Mouse (Mus musculus) central nervous system, embryonic 18 days (tissue): Measurements from ENCODE around the gene Gm29427. TPM values are rescaled to one million over a fixed set of nuclear protein-coding genes. Genes with fewer than 3 reads are reported as not detected.

Experiments
- polyA plus RNA-seq: library from polyadenylated mRNA; depleted of rRNA; stranded (reverse); fragments of >200 nt; gene quantifications from 2 replicates; pipeline ENCODE4 v1.2.3, GENCODE M21; 2012; rRNA removed

The Gm29427 gene
- 0.03 TPM in 1 of 2 replicates, not detected in the other for polyA plus RNA-seq

GRCm38 (mm10) chr1:130715561-130716217 is at the start of gene Gm29427:
Gm29427 (minus strand) TSS chr1:130715799.

DNA sequence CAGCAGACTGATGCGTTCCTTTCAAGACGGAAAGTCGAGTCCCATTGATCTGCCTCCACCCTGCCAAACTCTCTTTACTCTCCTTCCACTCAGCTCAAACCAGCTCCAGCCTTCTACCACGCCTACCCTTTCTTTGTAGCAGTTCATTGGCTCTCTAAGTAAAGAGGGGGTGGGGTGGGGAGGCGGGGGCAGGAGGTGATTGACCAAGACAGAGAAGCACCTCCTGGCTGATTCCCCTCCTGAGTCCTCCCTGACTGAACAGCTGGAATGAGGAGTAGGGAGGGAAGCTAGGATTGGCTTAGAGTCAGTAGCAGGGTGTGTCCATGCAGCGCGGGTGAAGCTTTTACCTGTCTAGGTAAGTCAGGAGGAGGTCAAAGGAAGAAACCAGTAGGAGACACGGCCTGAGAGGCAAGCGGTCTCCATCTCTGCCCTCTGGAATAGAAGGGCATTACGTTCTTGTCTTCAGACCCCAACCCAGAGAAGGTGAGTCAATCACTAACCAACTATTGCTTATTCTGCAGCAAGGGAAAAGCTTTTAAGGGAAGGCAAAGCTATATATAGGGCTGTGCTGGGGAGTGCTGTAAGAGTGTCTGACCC is 16.2 kb upstream of the Gm29427 start, which contains the start of gene AA986860:
AA986860 (plus strand) TSS at position 236 of the 597 bp plus-strand sequence.

DNA sequence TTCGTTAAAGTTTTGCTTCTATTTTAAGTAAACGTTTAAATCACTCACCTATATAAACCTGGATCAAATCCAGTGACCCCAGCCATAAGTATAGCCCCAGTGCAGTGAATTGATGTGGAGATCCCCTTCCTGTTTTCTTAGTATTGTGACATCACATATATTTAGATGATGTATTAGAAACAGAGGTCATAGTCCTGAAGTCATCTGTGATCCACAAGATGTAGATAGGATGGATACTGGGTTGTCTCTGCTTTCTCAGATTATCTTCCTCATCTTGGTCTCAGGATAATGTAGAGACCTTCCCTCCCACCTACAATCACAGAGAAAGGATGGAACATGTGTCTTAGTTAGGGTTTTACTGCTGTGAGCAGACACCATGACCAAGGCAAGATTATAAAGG is 13.6 kb upstream of the Gm29427 start, which contains the start of gene Pfkfb2:
Pfkfb2 (minus strand) TSS at position 101 of the 400 bp plus-strand sequence.

DNA sequence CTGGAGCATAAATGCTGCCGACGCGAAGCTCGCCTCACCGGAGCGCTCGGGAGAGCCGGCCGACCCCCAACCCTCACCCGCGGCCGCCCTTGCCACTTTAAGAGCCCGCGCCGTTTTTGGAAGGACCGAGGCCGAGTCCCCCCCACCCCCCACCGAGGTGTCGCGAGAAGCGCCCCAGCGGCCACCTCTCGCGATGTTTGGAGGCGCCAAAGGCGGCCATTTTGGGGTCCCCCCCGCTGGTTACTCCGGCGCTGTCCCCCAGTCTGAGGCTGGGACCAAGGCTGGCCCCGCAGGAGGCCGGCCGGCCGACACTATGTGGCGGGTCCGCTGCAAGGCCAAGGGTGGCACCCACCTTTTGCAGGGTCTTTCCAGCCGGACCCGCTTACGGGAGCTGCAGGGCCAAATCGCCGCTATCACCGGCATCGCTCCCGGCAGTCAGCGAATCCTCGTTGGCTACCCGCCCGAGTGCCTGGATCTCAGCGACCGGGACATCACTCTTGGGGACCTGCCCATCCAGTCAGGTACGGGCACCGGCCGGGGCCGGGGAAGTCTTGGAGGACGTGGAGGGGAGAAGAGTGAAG is 1.8 kb upstream of the Gm29427 start, which contains the start of gene Yod1:
Yod1 (plus strand) TSS at position 37 of the 581 bp plus-strand sequence.

DNA sequence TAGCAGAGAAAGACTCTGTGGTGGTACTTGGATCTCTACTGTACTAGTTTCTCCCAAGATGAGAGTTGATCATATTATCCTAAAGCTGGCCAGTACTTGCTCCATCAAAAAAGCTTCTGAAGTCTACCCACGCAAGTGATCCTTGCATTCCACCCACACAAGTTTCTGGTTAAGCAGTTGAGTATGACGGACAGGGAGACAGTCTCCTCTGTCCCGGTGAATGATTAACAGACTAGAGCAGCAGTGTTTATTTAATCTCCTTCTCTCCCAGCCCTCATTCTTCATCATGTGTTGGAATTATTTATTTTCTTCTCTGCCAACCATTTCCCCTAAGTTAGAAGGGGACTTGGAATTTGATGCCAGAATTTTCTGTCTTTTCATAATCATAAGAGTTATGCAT is 54.1 kb downstream of the Gm29427 start, which contains the start of gene C4bp:
C4bp (minus strand) TSS at position 179 of the 400 bp plus-strand sequence.

DNA sequence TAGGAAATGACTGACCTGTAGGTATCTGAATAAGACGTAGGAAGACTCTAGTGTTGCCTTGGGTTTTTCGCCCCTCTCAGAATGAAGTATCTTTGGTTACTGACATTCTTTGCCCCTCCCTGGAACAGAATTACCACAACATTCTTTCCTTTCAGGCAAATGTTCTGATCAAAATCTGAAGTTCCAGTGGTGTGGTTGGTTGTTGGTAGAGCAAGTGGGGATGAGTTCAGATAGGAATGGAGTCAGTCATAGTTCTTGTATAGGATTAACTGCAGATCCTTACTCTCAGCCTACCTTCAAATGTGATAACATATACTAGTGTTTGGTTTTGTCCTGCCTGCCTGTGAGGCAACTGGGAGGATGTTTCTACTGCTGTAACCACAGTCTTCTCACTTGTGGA is 86.1 kb downstream of the Gm29427 start, which contains the start of gene Zp3r:
Zp3r (minus strand) TSS at position 101 of the 400 bp plus-strand sequence.

Other genes with a start within 250 kb of the Gm29427 start
- gene Zp3r, start 86.2 kb downstream of the Gm29427 start, polyA plus RNA-seq = not detected in 2 replicates
- gene C4bp, start 54.2 kb downstream of the Gm29427 start, polyA plus RNA-seq = 0.04 TPM in 1 of 2 replicates, not detected in the other
- 3.5 and 3.7 TPM in 2 replicates for gene Yod1, start 1.5 kb upstream of the Gm29427 start, polyA plus RNA-seq
- 41.0 and 42.1 TPM in 2 replicates for gene Pfkfb2, start 13.5 kb upstream of the Gm29427 start, polyA plus RNA-seq
- 0.45 and 0.87 TPM in 2 replicates for gene AA986860, start 16.2 kb upstream of the Gm29427 start, polyA plus RNA-seq
- 0.06 TPM in 1 of 2 replicates, not detected in the other for gene Fcamr, start 85.1 kb upstream of the Gm29427 start, polyA plus RNA-seq
- gene Pigr, start 110.9 kb upstream of the Gm29427 start, polyA plus RNA-seq = 0.01 TPM in 1 of 2 replicates, not detected in the other
- 0.57 and 0.86 TPM in 2 replicates for gene Fcmr, start 149.9 kb upstream of the Gm29427 start, polyA plus RNA-seq
- gene Il24, start 171.7 kb upstream of the Gm29427 start, polyA plus RNA-seq = not detected in 2 replicates
- gene Il20, start 195.7 kb upstream of the Gm29427 start, polyA plus RNA-seq = not detected in 2 replicates
- 0.05 and 0.16 TPM in 2 replicates for gene Il19, start 224.3 kb upstream of the Gm29427 start, polyA plus RNA-seq